Comparison of ENCODE assay signal across 8 mouse cellular contexts in the genomic region with DNA sequence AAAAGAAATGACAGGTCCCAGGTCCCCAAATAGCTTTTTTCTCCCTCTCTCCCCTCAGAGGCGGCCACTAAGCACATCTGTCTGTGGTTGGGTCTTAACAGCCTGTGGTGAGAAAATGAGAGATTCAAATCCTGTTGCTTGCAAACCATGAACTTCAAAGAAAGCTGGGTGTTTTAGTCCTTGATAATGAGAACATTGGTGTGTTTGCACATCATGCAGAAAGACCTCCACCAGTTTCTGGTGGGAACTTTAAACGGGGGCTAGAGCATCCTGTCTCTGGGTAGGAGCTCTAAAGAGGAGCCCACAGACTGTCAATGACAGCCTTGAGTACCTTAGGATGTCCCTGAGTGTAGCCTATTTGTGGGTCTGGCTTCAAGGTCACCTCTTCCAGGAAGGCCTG.
"Had no signal": no experiment of that assay in that cellular context is flagged by ENCODE, and none has a peak within 500 bp of the region (broad histone marks: within the 10 kb centered on the region; RNA-seq: fewer than 3 reads in every experiment).

No protein-coding gene starts in this region.

- DNase-seq: kidney, postnatal 14 days; lung, embryonic 14.5 days; lung, postnatal 10 days; retina, postnatal 1 day; right cerebral cortex, postnatal 4 days; spleen, adult 18-20 months; thymus, adult 18-20 months; thymus, postnatal 36 days had no signal
